Mouse (Mus musculus) liver, postnatal 0 days (tissue): ENCODE data around the gene Ttll12.

Source experiments
- CTCF ChIP-seq: sonication (generic); IDR thresholded peaks from 2 replicates; pipeline ENCODE4 v1.5.1; 2016; ENCODE audit warnings: antibody characterized with exemption, low read depth
- EP300 ChIP-seq: IDR thresholded peaks from 2 replicates; pipeline ENCODE4 v1.6.1; 2016; ENCODE audit warnings: antibody characterized with exemption, low read depth, mild to moderate bottlenecking

DNA sequence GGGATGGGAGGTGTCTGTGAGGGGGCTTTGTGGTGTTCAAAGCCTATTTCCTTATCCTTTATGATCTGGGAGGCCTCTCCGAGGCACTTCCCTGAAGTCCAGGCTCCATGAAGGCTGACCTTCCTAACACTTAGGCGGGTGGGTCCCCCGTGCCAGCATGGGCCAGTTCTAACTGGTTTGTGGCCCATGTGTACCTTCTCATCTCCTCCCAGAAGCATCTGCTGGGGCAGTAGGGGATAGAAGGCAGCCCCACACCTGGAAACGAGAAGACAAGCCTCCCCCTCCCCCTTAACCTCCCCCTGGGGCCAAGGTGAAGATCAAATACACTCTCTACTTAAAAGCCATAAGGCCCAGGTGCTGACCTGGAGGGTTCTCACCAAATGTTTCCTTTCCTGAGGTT is 45.3 kb upstream of the Ttll12 start:
- TF ChIP-seq CTCF = no peak
- no peak for TF ChIP-seq EP300
